Mouse (Mus musculus) G1E (cell line): ENCODE results near the gene Ggta1. TPM values are rescaled to one million over a fixed set of nuclear protein-coding genes. Genes with fewer than 3 reads are reported as not detected.

Source experiments
- ATAC-seq: 2 replicates; pipeline ENCODE4 v1.8.0; 2016; ENCODE audit warnings: mild to moderate bottlenecking; ENCODE audit not compliant: insufficient number of reproducible peaks, poor library complexity, low FRiP score, severe bottlenecking; ENCODE audit errors: extremely low read depth
- DNase-seq: peaks from one replicate; pipeline ENCODE4 v3.0.0; 2012; ENCODE audit warnings: low spot score
- H3K27me3 ChIP-seq: 2 replicates; pipeline ENCODE4 v1.6.1; 2012; ENCODE audit warnings: mild to moderate bottlenecking, low read length, inconsistent platforms; ENCODE audit not compliant: insufficient read depth
- H3K36me3 ChIP-seq: replicated peaks from 2 replicates; pipeline ENCODE3; 2012; ENCODE audit warnings: mild to moderate bottlenecking, inconsistent platforms
- H3K4me1 ChIP-seq: 2 replicates; pipeline ENCODE4 v1.6.1; 2012; ENCODE audit warnings: low read depth, low read length, inconsistent platforms, mixed read lengths; ENCODE audit not compliant: insufficient read depth
- H3K4me3 ChIP-seq: 2 replicates; pipeline ENCODE4 v1.5.1; 2012; ENCODE audit warnings: low read depth, mild to moderate bottlenecking, inconsistent platforms, low read length, moderate library complexity, mixed read lengths
- H3K9me3 ChIP-seq: replicated peaks from 2 replicates; pipeline ENCODE4 v1.6.1; 2012; ENCODE audit warnings: inconsistent platforms
- CTCF ChIP-seq: IDR thresholded peaks from 2 replicates; pipeline ENCODE4 v1.5.1; 2012; ENCODE audit warnings: low read depth, low read length, inconsistent platforms, mixed read lengths
- GATA1 ChIP-seq: IDR thresholded peaks from 2 replicates; pipeline ENCODE4 v1.6.1; 2012; ENCODE audit warnings: borderline replicate concordance, low read length, inconsistent platforms, mixed read lengths
- GATA2 ChIP-seq: IDR thresholded peaks from 2 replicates; pipeline ENCODE4 v1.6.1; 2012; ENCODE audit warnings: low read depth, low read length, inconsistent platforms, borderline replicate concordance
- POLR2AphosphoS5 ChIP-seq: IDR thresholded peaks from 2 replicates; pipeline ENCODE4 v1.6.1; 2012; ENCODE audit warnings: low read depth, low read length, inconsistent platforms; ENCODE audit not compliant: insufficient replicate concordance
- TAL1 ChIP-seq: conservative IDR thresholded peaks from 2 replicates; pipeline ENCODE4 v1.6.1; 2012; ENCODE audit warnings: low read depth, low read length, inconsistent platforms, mixed read lengths
- polyA plus RNA-seq: library from polyadenylated mRNA; stranded (reverse); fragments of >175 nt; gene quantifications from 2 replicates; pipeline ENCODE4 v1.2.3, GENCODE M21; 2012
- total RNA-seq, 2 experiments: library from RNA; stranded (forward) in 1 of 2; stranded (reverse) in 1 of 2; fragments of 200-1000 nt in 1 of 2; fragments of >200 nt in 1 of 2; fragmentation: Nextera tagmentation in 1 of 2; gene quantifications; 2 replicates each; pipeline ENCODE4 v1.2.3; 2014 to 2017

Gene Ggta1
- total and polyA plus RNA-seq, 3 experiments: 10.7 to 58.2 (median 27.2) TPM

GRCm38 (mm10) chr2:35409466-35409865, 53.6 kb downstream of the Ggta1 start:
- Histone ChIP-seq H3K36me3 (peaks cover 93% of the 10 kb centered on the region), H3K27me3 (no peaks in the 10 kb centered on the region), H3K9me3 (no peaks in the 10 kb centered on the region), H3K4me1 (peaks cover 9% of the 10 kb centered on the region; the same call in 1 of the 2 replicates), H3K4me3 (no peak overlapping the region)
- ATAC-seq: no peak
- DNase-seq: no peak
- TF ChIP-seq TAL1: no peak

- no peak for TF ChIP-seq TAL1
- no peak for TF ChIP-seq GATA1
- no peak for TF ChIP-seq POLR2AphosphoS5
- no peak for TF ChIP-seq GATA2
- no peak for TF ChIP-seq CTCF
- DNase-seq (no peak), ATAC-seq (no peak)
- peaks cover 9% of the 10 kb centered on the region; the same call in 1 of the 2 replicates for H3K4me1 ChIP-seq
- H3K9me3 ChIP-seq: no peaks in the 10 kb centered on the region
- no peaks in the 10 kb centered on the region for H3K27me3 ChIP-seq
- H3K36me3 ChIP-seq: peaks cover 91% of the 10 kb centered on the region
- no peak overlapping the region for H3K4me3 ChIP-seq
Observed at GRCm38 (mm10) chr2:35408409-35409110, 54.5 kb downstream of the Ggta1 start.

- H3K36me3 ChIP-seq: peaks cover 87% of the 10 kb centered on the region
- ATAC-seq: no peak
- TF ChIP-seq POLR2AphosphoS5: no peak
- TF ChIP-seq CTCF: no peak
- TF ChIP-seq TAL1: no peak
- TF ChIP-seq GATA1: no peak
- TF ChIP-seq GATA2: no peak
Observed at GRCm38 (mm10) chr2:35407878-35408277, 55.2 kb downstream of the Ggta1 start.

GRCm38 (mm10) chr2:35407266-35407665, 55.8 kb downstream of the Ggta1 start:
- Histone ChIP-seq H3K4me1 (peaks cover 5% of the 10 kb centered on the region; the same call in 1 of the 2 replicates), H3K27me3 (no peaks in the 10 kb centered on the region; the same call in 1 of the 2 replicates), H3K36me3 (peaks cover 87% of the 10 kb centered on the region), H3K4me3 (no peak overlapping the region), H3K9me3 (no peaks in the 10 kb centered on the region)
- no peak for TF ChIP-seq GATA2
- no peak for TF ChIP-seq TAL1
- no peak for TF ChIP-seq POLR2AphosphoS5
- no peak for TF ChIP-seq CTCF
- no peak for TF ChIP-seq GATA1
- no peak for ATAC-seq
- DNase-seq: no peak

More at GRCm38 (mm10) chr2:35407878-35408277, 55.2 kb downstream of the Ggta1 start:
- DNase-seq: no peak
- no peaks in the 10 kb centered on the region for H3K27me3 ChIP-seq
- H3K9me3 ChIP-seq: no peaks in the 10 kb centered on the region
- no peak overlapping the region for H3K4me3 ChIP-seq
- H3K4me1 ChIP-seq: peaks cover 9% of the 10 kb centered on the region; the same call in 1 of the 2 replicates

- Histone ChIP-seq H3K36me3 (peaks cover 85% of the 10 kb centered on the region), H3K27me3 (no peaks in the 10 kb centered on the region; the same call in 1 of the 2 replicates), H3K4me1 (peaks cover 5% of the 10 kb centered on the region; the same call in 1 of the 2 replicates), H3K4me3 (no peak overlapping the region), H3K9me3 (no peaks in the 10 kb centered on the region)
- DNase-seq (no peak), ATAC-seq (no peak)
- no peak for TF ChIP-seq TAL1
- TF ChIP-seq CTCF: no peak
- no peak for TF ChIP-seq POLR2AphosphoS5
- no peak for TF ChIP-seq GATA2
- TF ChIP-seq GATA1: no peak
Observed at GRCm38 (mm10) chr2:35406611-35407010, 56.4 kb downstream of the Ggta1 start.

- H3K9me3 ChIP-seq: no peaks in the 10 kb centered on the region
- H3K4me3 ChIP-seq: no peak overlapping the region
- H3K4me1 ChIP-seq: peaks cover 20% of the 10 kb centered on the region
- no peak for ATAC-seq
- H3K27me3 ChIP-seq: peaks cover 3% of the 10 kb centered on the region; the same call in 1 of the 2 replicates
- no peak for DNase-seq
- TF ChIP-seq POLR2AphosphoS5 (no peak), TAL1 (no peak), CTCF (no peak), GATA1 (no peak), GATA2 (no peak)
- H3K36me3 ChIP-seq: peaks cover 54% of the 10 kb centered on the region
Observed at GRCm38 (mm10) chr2:35402391-35402790, 60.6 kb downstream of the Ggta1 start.
